Mouse (Mus musculus) heart, embryonic 10.5 days (tissue): ENCODE data around the gene Rpl23a. TPM values are rescaled to one million over a fixed set of nuclear protein-coding genes. Genes with fewer than 3 reads are reported as not detected.
"Not testable (repeated sequence)": the region's sequence is repeated elsewhere in the genome, so short reads cannot be mapped to it uniquely, and the experiment has no call there.

Source experiments
- DNase-seq: peaks from one replicate; pipeline ENCODE4 v3.0.0-alpha.2; 2017; ENCODE audit warnings: low spot score
- H3K27ac ChIP-seq: fragments of 300-500 bp; sonication (generic); 2 replicates; pipeline ENCODE4 v1.5.1; 2016; ENCODE audit warnings: mild to moderate bottlenecking
- H3K27me3 ChIP-seq: fragments of 300-500 bp; sonication (generic); 2 replicates; pipeline ENCODE4 v1.6.1; 2016; ENCODE audit warnings: mild to moderate bottlenecking; ENCODE audit not compliant: poor library complexity, insufficient read depth, severe bottlenecking
- H3K36me3 ChIP-seq: fragments of 300-500 bp; sonication (generic); 2 replicates; pipeline ENCODE4 v1.6.1; 2016; ENCODE audit warnings: mild to moderate bottlenecking, moderate library complexity
- H3K4me1 ChIP-seq: fragments of 300-500 bp; sonication (generic); 2 replicates; pipeline ENCODE4 v1.6.1; 2016; ENCODE audit warnings: mild to moderate bottlenecking
- H3K4me3 ChIP-seq: fragments of 300-500 bp; sonication (generic); 2 replicates; pipeline ENCODE4 v1.5.1; 2016; ENCODE audit warnings: mild to moderate bottlenecking, moderate library complexity
- H3K9me3 ChIP-seq: fragments of 300-500 bp; sonication (generic); 2 replicates; pipeline ENCODE4 v1.6.1; 2016; ENCODE audit warnings: mild to moderate bottlenecking, moderate library complexity
- WGBS: fragments of 180-500 bp; shearing (Covaris S2); methylation state at CpG from one replicate; pipeline ENCODE4 v1.1.7; 2016; 5-methylcytosine and 5-hydroxymethylcytosine counted together
- microRNA-seq: library from miRNA; unstranded; fragments of <30 nt; microRNA quantifications from one replicate; pipeline ENCODE4, GENCODE M21; 2017
- polyA plus RNA-seq: library from polyadenylated mRNA; unstranded; fragments of >200 nt; fragmentation: Nextera tagmentation; extraction: Ambion mirVana; gene quantifications from 2 replicates; pipeline ENCODE4 v1.2.1, GENCODE M21; 2016

Rpl23a gene
- polyA plus RNA-seq, 1 experiment from 2014 or later, result 999 TPM

GRCm38 (mm10) chr11:78140665-78141064 is 42.7 kb downstream of the Rpl23a start:
- H3K9me3 ChIP-seq, result no peaks in the 10 kb centered on the region
- 42% methylated on average over 5 of the region's 5 CpGs for WGBS
- H3K27ac ChIP-seq, result no peak overlapping the region
- peaks cover 29% of the 10 kb centered on the region for H3K4me1 ChIP-seq
- no peak overlapping the region for H3K4me3 ChIP-seq
- DNase-seq, result no peak
- H3K36me3 ChIP-seq, result peaks cover 32% of the 10 kb centered on the region
- H3K27me3 ChIP-seq, result no peaks in the 10 kb centered on the region

GRCm38 (mm10) chr11:78138023-78138422 is 45.4 kb downstream of the Rpl23a start:
- Histone ChIP-seq H3K27me3 (no peaks in the 10 kb centered on the region), H3K4me1 (peaks cover 37% of the 10 kb centered on the region), H3K36me3 (peaks cover 6% of the 10 kb centered on the region), H3K27ac (peak overlapping the region; percentile 25; the same call in 1 of the 2 replicates), H3K9me3 (no peaks in the 10 kb centered on the region), H3K4me3 (no peak overlapping the region)
- 79% methylated on average over 3 of the region's 3 CpGs for WGBS
- DNase-seq, result no peak

GRCm38 (mm10) chr11:78137584-78137983 is 45.8 kb downstream of the Rpl23a start:
- no peak overlapping the region; the same call in 1 of the 2 replicates for H3K4me3 ChIP-seq
- no peaks in the 10 kb centered on the region for H3K27me3 ChIP-seq
- 0 out of 2 replicates have a peak, but pooled peaks cover 3% of the 10 kb centered on the region for H3K36me3 ChIP-seq
- no peak for DNase-seq
- H3K27ac ChIP-seq, result peak overlapping the region; percentile 25; the same call in 1 of the 2 replicates
- H3K4me1 ChIP-seq, result peaks cover 41% of the 10 kb centered on the region
- H3K9me3 ChIP-seq, result no peaks in the 10 kb centered on the region
- WGBS, result 71% methylated on average over 4 of the region's 4 CpGs

GRCm38 (mm10) chr11:78136132-78136531 is 47.3 kb downstream of the Rpl23a start:
- Histone ChIP-seq H3K4me3 (no peak overlapping the region), H3K27ac (no peak overlapping the region), H3K27me3 (no peaks in the 10 kb centered on the region), H3K9me3 (no peaks in the 10 kb centered on the region), H3K36me3 (0 out of 2 replicates have a peak, but pooled peaks cover 11% of the 10 kb centered on the region), H3K4me1 (peaks cover 41% of the 10 kb centered on the region)
- WGBS, result 75% methylated on average over 1 of the region's 1 CpGs
- no peak for DNase-seq

- H3K36me3 ChIP-seq, result 0 out of 2 replicates have a peak, but pooled peaks cover 12% of the 10 kb centered on the region
- peaks cover 33% of the 10 kb centered on the region for H3K4me1 ChIP-seq
- H3K27me3 ChIP-seq, H3K27ac ChIP-seq, H3K4me3 ChIP-seq, DNase-seq, H3K9me3 ChIP-seq: not testable (repeated sequence)
- WGBS, result 90% methylated on average over 7 of the region's 7 CpGs
These were observed 48.1 kb downstream of the Rpl23a start for GRCm38 (mm10) chr11:78135314-78135713.

GRCm38 (mm10) chr11:78134344-78134743 is 49.0 kb downstream of the Rpl23a start:
- Histone ChIP-seq H3K27me3 (no peaks in the 10 kb centered on the region), H3K4me1 (peaks cover 30% of the 10 kb centered on the region), H3K27ac (no peak overlapping the region), H3K36me3 (0 out of 2 replicates have a peak, but pooled peaks cover 12% of the 10 kb centered on the region), H3K4me3 (no peak overlapping the region), H3K9me3 (no peaks in the 10 kb centered on the region)
- DNase-seq, result no peak
- 84% methylated on average over 3 of the region's 3 CpGs for WGBS

GRCm38 (mm10) chr11:78133915-78134314 is 49.5 kb downstream of the Rpl23a start:
- WGBS, result 87% methylated on average over 6 of the region's 6 CpGs
- no peaks in the 10 kb centered on the region for H3K9me3 ChIP-seq
- no peak for DNase-seq

More at GRCm38 (mm10) chr11:78133915-78134314, 49.5 kb downstream of the Rpl23a start:
- Histone ChIP-seq H3K36me3 (0 out of 2 replicates have a peak, but pooled peaks cover 12% of the 10 kb centered on the region), H3K4me3 (no peak overlapping the region), H3K27ac (no peak overlapping the region), H3K4me1 (peaks cover 34% of the 10 kb centered on the region), H3K27me3 (no peaks in the 10 kb centered on the region)

Small RNA genes within 50 kb of the gene (microRNA-seq; reads per million reads assigned to microRNA genes)
- gene Mir7653, result 1.0 reads per million

Other genes starting within 250 kb of the Rpl23a start
- 13.2 and 20.0 TPM in 2 replicates for gene Phf12, start 200.8 kb downstream of the Rpl23a start, polyA plus RNA-seq
- gene Dhrs13, start 151.3 kb downstream of the Rpl23a start, polyA plus RNA-seq, result 14.6 and 16.5 TPM in 2 replicates
- gene Flot2, start 145.7 kb downstream of the Rpl23a start, polyA plus RNA-seq, result 72.0 and 81.4 TPM in 2 replicates
- gene Eral1, start 103.2 kb downstream of the Rpl23a start, polyA plus RNA-seq, result 30.7 and 35.6 TPM in 2 replicates
- gene Fam222b, start 88.9 kb downstream of the Rpl23a start, polyA plus RNA-seq, result 24.0 and 25.5 TPM in 2 replicates
- gene Traf4, start 18.0 kb downstream of the Rpl23a start, polyA plus RNA-seq, result 57.9 and 88.7 TPM in 2 replicates
- 15.3 and 16.5 TPM in 2 replicates for gene Nek8, start 6.9 kb downstream of the Rpl23a start, polyA plus RNA-seq
- gene Tlcd1, start 6.9 kb downstream of the Rpl23a start, polyA plus RNA-seq, result 16.9 and 18.7 TPM in 2 replicates
- gene Rab34, start 4.8 kb upstream of the Rpl23a start, polyA plus RNA-seq, result 63.2 and 88.1 TPM in 2 replicates
- gene Proca1, start 9.8 kb upstream of the Rpl23a start, polyA plus RNA-seq, result 2.9 and 3.3 TPM in 2 replicates
- gene Sdf2, start 62.2 kb upstream of the Rpl23a start, polyA plus RNA-seq, result 44.0 and 49.0 TPM in 2 replicates
- gene Supt6, start 62.4 kb upstream of the Rpl23a start, polyA plus RNA-seq, result 28.3 and 29.1 TPM in 2 replicates
- gene 2610507B11Rik, start 78.2 kb upstream of the Rpl23a start, polyA plus RNA-seq, result 69.3 and 76.7 TPM in 2 replicates
- gene BC030499, start 107.3 kb upstream of the Rpl23a start, polyA plus RNA-seq, result 0.23 and 0.69 TPM in 2 replicates
- 39.1 and 39.3 TPM in 2 replicates for gene Spag5, start 117.9 kb upstream of the Rpl23a start, polyA plus RNA-seq
- gene Aldoc, start 139.4 kb upstream of the Rpl23a start, polyA plus RNA-seq, result 11.2 and 17.2 TPM in 2 replicates
- gene Pigs, start 144.8 kb upstream of the Rpl23a start, polyA plus RNA-seq, result 72.0 and 78.3 TPM in 2 replicates
- gene Unc119, start 159.9 kb upstream of the Rpl23a start, polyA plus RNA-seq, result 40.7 and 66.1 TPM in 2 replicates
- gene Foxn1, start 203.0 kb upstream of the Rpl23a start, polyA plus RNA-seq, result 0.13 TPM in 1 of 2 replicates, not detected in the other
- gene Slc13a2, start 238.6 kb upstream of the Rpl23a start, polyA plus RNA-seq, result not detected in 2 replicates